Mouse (Mus musculus) liver, postnatal 0 days (tissue): ENCODE measurements at regions not wholly inside any gene's neighbourhood (a gene's known extent, or its start where the extent isn't known, plus 50 kb on each side); places are given as distances from the start of the nearest gene placed in this dataset.
A peak's percentile ranks its signal among the peaks of the same experiment; 100 is the strongest.

Experiments used
- CTCF ChIP-seq: sonication (generic); IDR thresholded peaks from 2 replicates; pipeline ENCODE4 v1.5.1; 2016; ENCODE audit warnings: antibody characterized with exemption, low read depth
- EP300 ChIP-seq: IDR thresholded peaks from 2 replicates; pipeline ENCODE4 v1.6.1; 2016; ENCODE audit warnings: antibody characterized with exemption, low read depth, mild to moderate bottlenecking

DNA sequence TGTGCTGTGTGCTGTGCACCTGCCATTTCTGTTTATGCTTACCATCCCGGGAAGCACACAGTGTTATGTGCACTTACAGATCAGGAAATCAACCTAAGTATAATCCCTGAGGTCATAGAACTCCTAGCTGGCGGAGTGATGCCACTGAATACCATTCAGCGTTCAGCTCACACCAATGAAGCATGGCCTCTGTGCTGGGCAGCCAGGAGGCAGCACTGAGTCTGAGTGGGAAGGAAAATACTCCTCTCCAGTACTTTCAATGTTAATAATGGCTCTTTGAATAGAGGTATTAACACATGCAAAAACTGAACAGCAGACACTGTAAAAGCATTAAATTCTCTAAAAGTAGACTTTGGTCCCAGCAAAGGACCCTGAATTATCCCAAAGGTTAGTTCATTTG, 85.7 kb upstream of the 4933402D24Rik start:
- TF ChIP-seq CTCF: peak; percentile 39
- TF ChIP-seq EP300: no peak
